Mouse (Mus musculus): Measurements from ENCODE around the gene Cmah. TPM values are rescaled to one million over a fixed set of nuclear protein-coding genes. Genes with fewer than 3 reads are reported as not detected.

Cmah gene
- total RNA-seq (2021): 1 to 10 TPM; 3.0 to 3.7 TPM

DNA sequence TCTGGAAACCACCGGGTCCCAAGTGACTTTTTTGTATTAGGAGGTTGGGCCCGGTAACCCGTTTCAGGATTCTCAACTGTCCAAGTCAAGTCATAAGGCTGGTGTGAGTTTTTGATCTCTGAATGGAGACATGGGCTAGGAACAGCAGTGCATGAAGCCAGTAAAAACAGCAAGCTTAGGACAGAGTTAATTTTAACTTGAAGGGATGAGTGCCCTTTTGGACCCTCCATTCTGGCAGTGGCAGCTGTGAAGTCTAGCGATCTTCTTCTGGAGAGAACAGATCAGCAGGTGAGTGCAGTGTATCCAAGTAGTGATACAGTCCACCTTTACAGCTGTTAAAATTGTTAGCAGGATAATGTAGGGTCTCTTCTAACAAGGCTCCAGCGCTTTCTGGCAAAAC, at the start of gene Cmah:
Cmah (plus strand) TSS at position 204 of the 400 bp plus-strand sequence.
- intact Hi-C loops (cut with DNase I): no loop called here
- no peak for DNase-seq

DNA sequence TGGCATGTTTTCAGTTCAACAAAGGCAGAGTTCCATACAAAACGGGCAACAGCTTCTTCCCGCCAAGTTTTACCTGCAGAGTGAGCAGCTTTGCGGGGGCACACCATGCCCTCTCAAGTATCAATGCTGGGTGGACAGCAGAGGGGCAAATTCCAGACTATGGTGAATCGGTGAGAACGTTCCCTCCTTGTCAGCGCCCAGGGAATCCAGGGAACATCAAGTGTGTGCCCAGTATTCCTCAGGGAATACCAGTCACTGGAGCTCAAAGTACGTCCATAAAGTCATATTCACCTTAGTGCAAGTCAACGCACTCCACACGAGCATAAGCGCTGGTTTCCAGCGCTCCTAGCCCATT, 47.8 kb upstream of the Cmah start:
- intact Hi-C loops (cut with DNase I): no loop called here
- DNase-seq: no peak

DNA sequence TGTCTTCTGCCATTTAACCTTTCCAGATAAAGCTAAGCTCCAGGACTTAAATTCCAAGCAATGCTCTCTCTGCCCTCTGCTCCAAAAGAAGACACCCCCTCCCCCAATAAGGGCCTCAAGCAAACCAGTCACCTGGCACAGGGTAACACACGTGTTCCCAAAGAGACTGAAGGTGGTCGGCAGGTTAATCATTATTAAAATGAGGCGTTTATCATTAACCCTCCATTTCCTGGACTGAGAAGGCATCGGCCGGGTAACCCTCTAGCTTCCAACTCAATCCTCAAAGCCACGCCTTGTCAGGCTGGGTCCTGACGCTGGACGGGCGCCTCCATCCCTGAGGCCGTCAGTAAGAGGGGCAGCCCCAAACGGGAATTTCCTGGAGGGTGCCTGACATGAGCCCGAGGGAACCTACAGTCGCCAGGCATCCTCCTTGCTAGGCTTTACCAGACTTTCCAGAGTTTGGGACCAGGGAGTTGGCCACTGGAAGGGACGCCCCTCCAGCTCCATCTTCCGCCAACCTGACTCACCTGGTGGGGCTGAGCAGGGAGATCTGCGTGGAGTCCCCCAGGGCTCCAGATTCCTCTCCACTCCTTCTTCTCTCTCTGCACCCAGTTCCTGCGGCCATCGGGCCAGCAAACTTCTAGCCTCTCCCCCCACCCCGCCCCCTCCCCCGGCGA, 47.3 kb upstream of the Cmah start:
- no peak for DNase-seq
- intact Hi-C loops (cut with DNase I): loop anchor here (2.0 to 5.0 kb wide), 3 partner anchors 25 to 253 kb away; no protein-coding TSS in a partner anchor

DNA sequence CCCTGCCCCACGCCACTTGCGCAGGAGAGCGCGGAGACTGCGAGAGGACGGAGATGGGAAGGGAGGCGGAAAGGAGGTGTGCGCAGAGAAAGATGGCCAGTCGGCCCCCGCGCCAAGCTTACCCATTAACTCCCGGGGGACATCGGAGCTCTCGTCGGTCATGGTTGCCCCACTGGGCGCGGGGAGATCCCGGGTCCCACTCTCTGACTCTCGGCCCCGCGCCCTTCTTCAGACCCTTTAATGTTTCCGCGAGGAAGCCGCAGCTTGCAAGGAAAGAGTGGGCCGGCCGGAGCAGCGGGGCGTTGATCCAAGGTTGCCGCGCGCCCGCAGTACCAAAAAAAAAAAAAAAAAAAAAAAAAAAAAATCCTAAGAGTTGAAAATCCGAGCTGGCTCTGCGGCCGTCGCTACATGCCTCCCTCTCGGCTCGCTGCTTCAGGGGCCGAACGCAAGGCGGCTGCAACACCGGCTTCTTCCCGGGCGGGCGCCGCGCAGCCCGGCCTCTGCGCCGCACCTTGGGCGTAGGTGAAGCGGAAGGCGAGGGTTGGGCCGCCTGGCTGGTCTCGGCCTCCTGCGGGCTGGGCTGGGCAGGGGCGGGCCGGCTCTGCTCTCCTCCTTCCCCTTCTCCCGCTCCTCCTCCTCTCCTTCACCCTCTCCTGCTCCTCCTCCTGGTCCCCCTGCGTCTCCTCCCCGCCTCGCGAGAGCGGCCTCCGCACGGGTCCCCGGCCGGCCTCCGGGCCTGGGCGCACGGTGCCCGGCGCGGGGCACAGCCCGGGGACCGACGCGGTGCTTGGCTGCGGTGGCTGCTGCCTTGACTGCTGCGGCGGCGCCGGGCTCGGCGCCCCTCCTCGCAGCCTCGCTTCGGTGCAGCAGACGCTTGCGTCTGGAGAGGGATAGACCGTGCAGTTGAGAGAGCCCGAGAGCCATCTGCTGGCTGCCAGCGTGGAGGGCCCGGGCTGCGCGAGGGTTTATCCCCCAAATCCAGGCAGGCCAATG, 46.5 kb upstream of the Cmah start, which contains the start of gene Carmil1:
Carmil1 (minus strand) TSS at position 357 of the 993 bp plus-strand sequence.
- intact Hi-C loops (cut with DNase I): loop anchor here (2.0 to 5.0 kb wide), 3 partner anchors 26 to 253 kb away; no protein-coding TSS in a partner anchor
- DNase-seq: peak; percentile 66 to 87

DNA sequence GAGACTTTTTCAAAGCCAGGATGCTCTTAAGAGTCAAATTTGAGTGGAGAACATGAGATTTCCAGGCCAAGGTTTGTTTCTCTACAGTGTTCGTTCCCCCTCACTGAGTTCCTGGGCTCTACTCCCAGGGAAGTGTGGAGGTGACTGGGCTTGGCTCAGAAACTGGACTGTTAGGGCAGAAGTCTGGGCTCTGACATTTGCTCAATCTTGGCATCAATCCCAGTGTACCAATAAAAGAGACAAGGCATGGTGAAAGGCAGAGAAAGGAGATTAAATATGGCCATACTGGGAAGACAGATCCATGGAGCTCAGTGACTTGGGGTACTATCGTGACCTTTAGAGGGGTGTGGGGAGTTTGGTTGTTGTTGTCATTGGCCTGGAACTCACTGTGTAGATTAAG, 39.8 kb upstream of the Cmah start:
- intact Hi-C loops (cut with DNase I): no loop called here
- DNase-seq: no peak

DNA sequence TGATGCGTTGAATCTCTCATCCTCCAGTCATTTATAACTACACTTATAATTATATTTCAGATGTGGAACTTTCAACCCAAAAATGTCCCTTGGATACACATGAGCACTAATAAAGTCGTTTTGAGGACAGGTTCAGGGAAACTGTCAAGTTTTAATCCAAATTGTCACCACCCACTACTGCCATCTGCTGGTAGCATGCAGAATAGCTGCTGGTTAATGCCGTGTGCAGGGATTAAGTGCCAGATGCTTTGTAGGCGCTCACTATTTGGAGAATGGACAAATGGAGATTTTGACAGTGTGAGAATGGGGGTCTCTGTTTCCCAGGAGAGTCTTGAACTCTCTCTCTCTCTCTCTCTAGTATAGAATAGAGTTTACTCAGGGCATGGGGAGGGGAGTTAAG, 30.0 kb upstream of the Cmah start:
- DNase-seq: peak; percentile 44 to 45
- intact Hi-C loops (cut with DNase I): loop anchor here (2.0 to 5.0 kb wide), 3 partner anchors 270 to 505 kb away; no protein-coding TSS in a partner anchor

DNA sequence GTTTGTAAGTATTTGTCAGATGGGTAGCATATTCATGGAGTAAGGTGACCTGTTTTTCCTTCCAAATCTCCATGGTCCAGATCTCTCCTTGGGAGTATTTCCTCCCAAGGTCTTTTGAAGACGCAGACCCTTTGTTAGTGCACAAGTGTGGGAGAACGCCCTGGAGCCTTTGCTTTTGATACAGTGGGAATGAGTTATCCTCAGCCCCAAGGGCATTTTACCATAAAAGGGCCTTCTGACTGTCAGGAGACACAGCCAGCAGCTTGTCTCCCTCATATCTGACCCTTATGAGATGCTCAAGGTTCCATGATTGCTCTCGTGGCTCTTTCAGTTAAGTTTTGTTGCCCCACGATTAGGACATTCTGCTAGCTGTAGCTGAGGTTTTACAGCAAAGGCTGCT, 21.7 kb upstream of the Cmah start:
- no peak for DNase-seq
- intact Hi-C loops (cut with DNase I): no loop called here

DNA sequence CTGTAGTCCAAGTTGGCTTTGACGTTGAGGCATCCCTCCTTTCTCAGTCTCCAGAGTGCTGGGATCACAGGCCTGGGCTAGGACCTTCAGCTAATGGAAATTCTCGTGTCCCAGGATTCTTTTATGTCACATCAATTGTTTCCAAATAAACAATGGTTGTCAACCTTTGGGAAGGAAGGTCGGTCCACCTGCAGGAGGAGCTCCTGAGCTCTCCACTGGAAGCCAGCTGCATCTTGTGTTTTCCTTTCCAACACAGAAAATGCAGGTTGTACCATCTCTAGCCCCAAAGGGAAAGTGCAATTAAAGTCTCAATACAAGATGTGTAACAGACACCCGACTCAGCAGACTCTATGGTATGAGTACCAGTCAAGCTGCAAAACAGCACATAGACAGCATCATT, 21.0 kb upstream of the Cmah start:
- DNase-seq: no peak
- intact Hi-C loops (cut with DNase I): no loop called here

DNA sequence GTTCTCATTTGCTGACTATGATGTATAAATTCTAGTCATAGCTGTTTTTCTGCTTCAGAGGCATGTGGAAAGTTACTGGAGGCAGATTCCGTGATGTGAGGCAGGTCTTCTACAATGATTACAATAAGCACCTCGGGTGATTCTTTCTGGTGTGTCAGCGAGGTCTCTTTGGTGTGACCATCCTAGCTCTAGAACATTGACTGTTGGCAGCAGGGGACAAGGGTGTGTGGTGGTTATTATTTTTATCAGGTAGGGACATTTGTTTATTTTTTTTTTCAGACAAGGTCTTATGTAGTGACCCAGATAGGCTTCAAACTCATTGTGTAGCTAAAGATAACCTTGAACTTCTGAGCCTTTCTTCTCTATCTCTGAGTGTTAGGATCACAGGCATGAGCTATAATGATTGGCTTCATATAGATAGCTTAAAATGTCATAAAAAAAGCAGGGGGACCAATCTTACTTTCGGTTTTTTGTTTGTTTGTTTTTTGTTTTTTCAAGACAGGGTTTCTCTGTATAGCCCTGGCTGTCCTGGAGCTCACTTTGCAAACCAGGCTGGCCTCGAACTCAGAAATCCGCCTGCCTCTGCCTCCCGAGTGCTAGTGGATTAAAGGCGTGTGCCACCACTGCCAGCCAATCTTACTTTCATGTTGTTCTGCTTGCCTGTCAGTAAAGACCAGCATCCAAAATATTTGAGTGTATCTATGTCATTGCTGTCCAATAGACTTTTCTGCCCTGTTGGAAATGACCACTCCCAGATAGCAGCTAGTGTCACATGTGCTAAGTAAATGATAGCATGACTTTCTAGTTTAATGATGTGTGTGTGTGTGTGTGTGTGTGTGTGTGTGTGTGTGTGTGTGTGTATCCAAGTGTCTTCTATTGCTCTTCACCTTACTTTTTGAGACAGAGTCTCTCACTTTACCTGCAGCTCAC, 15.9 kb upstream of the Cmah start:
- DNase-seq: no peak
- intact Hi-C loops (cut with DNase I): no loop called here

DNA sequence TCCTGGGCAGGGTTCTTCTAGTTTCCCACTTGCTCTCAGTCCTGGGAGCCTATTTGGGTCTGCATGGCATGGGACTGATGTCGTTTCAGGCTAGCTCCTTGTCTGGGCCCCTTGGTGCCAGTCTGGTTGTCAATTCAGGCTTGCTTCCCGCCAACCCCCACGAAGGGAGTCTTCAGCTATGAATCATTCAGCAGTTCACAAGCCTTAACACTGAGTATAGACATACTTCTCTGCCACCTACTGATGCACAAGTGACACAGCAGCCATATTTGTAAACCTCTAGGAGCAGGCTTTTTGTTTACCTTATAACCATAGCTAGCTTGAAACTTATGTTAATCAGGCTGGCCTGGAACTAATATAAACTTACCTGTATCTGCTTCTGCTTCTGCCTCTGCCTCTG, 10.6 kb upstream of the Cmah start:
- intact Hi-C loops (cut with DNase I): no loop called here
- no peak for DNase-seq

DNA sequence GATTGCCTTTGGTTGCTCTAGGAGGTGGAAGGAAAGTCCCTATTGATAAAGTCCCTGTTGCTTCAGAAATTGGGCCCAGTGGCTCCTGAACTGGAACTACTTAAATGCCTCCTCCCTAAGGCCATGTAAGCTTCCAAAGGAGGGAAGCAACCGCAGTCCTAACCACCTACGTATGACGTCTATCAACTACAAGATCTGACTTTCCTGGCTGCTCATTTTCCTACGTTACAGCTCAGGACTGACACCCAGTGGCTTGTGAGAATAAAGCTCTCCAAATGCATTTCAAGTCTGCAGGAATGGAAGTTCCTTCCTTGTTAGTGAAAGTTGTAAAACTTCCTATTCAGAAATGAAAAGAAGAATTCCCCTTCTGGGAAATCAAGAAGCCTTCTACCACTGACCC, 8.6 kb upstream of the Cmah start:
- intact Hi-C loops (cut with DNase I): no loop called here

DNA sequence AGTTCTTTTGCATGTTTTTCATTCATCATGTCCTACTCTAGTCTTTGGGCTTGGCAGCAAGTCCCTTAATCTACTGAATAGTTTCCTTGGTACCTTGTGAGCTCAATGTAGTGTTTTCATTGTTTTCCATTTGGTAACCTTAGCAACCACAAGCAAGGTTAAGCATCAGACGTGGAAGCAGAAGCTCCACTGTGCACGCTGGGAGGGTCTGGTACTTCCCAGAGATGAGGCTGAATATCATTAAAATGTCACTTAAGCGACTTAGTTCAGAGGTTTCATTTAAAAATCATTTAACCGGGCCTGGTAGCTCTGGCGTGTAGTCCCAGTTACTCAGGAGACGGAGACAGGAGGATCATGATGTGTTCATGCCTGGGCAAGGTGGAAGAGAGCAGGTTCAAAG, 5.9 kb upstream of the Cmah start:
- intact Hi-C loops (cut with DNase I): no loop called here

More for the DNA sequence above, 8.6 kb upstream of the Cmah start:
- no peak for DNase-seq

DNA sequence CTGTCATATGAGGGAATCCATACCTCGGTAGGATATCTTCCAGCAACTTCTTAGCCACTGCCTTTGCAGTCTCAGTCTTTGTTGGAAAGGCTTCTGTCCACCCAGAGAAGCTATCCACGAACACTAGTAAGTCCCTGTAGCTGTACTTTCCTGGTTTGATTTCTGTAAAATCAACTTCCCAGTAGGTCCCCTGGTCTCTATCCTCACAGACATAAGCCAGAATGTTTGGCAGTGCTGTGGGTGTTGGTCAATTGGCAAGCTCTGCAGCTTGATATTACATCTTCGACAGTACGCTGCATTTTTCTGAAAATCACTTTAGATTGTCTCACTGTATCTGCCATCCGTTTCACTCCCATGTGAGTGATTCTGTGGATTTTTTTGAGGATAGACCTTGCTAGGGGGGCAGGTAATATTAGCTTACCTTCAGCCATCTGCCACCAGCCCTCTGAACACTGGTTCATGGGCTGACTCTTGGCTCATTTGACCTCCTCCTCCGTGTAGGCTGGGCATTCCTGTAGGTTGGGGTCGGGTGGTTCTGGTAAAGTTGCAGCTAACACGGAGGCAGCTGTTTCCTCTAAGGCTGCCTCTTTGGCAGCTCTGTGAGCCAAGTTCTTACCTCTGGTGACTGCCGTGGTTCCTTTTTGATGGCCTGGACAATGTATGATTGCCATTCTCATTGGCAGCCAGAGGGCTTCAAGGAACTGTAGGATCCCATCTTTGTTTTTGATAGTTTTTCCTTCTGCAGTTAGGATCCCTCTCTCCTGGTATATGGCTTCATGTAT, 1.0 kb downstream of the Cmah start:
- no peak for DNase-seq
- intact Hi-C loops (cut with DNase I): no loop called here

More for the DNA sequence above, 5.9 kb upstream of the Cmah start:
- DNase-seq: no peak

DNA sequence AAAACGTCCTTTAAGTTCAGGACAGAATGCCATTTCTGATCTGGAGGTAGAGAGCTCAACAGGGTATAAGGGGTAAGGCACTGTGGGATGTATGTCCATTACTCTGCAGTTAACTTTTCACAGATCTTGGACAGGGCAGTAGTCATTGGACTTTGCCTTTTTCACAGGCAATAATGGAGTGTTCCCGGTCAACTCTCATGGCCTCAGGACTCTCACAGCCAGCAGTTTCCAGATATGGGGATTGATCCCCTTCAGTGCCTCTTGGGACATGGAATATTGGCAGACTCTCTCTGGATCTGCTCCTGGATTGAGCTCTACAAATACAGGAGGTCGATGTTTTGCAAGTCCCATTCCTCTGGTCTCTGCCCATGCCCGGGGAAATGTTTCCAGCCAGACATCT, 2.9 kb downstream of the Cmah start:
- DNase-seq: no peak
- intact Hi-C loops (cut with DNase I): no loop called here

DNA sequence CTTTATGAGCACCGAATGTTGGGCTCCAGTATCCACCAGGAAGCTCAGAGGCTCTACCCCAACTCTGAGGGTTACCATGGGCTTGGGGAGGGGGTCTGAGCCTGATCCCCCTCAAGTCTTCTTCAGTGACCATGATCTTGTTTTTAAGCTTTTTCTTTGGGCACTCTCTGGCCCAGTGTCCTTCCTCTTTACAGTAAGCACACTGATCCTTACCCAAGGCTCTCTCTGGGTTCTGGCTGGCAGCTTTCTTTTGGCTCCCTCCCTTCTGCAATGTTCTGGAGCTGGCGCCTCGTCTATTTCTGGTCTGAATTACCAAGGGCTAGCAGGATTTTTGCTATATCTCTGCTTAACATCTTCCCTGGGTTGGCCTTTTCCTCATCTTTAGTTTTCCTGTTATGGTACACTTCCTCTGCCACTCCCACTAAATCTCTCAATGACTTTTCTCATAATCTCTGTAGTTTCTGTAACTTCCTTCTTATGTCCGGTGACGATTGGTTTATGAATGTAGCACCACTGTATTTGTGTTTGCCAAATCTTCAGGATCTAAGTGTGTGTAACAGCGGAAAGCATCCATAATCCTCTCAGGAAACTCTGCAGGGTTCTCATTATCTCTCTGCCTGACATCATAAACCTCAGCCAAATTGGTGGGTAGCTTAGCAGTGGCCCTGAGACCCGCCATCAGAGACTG, 3.8 kb downstream of the Cmah start:
- no peak for DNase-seq
- intact Hi-C loops (cut with DNase I): no loop called here

DNA sequence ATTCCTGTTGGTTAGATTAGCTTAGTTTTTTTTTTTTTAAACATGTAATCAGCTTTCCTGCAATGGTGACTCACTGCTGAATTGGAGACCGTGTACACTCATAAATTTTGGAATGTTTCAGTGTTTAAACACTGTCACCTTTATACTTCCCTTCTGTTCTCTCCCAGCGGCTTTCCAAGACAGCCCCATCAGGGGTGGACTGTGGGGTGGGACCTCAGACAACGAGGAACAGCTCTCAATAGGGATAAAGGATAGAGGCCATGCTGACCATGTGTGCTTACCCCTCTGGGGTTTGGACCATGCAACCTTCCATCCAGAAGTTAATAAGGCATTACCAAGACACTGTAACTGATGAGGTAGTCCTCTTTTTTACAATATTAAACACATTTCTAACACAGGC, 5.3 kb downstream of the Cmah start:
- intact Hi-C loops (cut with DNase I): no loop called here
- no peak for DNase-seq

DNA sequence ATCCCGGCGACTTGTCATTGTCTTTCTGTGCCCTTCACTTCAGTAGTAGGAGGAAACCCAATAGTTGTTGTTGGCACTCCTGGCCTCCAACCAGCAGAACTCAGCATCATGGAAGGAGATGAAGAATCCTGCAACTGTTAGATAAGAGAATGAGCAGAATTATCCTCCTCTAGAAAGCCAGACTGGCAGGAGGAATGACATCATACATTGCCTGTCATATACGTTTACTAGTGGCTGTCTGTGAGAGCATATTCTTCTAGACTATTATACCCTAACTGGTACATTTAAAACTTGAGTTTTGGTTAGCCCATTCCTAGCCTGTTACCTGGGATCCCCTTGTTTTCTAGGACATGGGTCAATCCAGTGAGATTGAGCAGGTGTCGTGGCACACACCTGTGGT, 9.6 kb downstream of the Cmah start:
- intact Hi-C loops (cut with DNase I): loop anchor here (5.0 kb wide), 1 partner anchor 350 kb away; no protein-coding TSS in a partner anchor
- no peak for DNase-seq

DNA sequence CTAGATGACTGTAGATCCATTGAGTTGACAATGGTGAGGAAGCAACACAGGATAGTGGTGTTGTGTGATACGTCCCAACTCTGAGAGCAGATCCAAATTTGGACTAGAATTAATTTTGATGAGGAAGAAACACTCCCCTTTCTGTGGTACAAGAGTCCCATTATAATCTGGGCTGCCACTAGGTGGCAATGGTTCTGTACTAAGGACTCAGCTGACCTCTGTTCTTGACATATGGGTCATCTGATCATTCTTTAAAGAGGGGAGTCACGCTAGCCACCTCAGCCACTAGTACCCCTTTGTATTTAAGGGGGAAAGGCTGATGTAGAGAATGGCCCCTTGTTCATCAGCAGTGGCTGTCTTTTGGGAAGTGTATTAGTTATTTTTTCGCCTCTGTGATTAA, 10.7 kb downstream of the Cmah start:
- intact Hi-C loops (cut with DNase I): loop anchor here (5.0 kb wide), 1 partner anchor 349 kb away; no protein-coding TSS in a partner anchor
- peak in 1 of 2 experiments; percentile 38 for DNase-seq

DNA sequence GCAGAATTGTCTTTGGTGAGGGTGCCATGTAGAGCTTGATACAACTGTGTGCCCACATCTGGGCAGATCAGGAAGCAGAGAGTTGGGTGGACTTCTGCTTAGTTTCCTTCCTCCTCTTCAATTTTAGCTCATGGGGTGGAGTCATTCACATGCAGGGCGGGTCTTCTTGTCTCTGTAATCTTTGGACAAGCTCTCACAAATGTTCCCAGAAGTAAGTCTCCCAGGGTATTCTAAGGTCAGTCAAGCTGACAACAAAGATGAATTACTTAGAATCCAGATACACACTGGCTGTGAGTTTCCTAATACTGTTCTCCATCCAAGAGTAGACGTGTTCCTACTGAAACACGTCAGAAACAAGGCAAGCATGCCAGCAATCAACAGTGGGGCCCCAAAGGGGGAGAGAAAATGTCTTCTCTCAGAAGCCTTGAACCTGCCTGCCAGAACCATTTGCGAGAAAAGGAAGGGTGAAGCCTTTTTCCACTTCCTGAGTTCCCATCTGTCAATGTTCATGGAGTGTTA, 11.2 kb downstream of the Cmah start:
- peak; percentile 40 to 45 for DNase-seq
- intact Hi-C loops (cut with DNase I): loop anchor here (5.0 kb wide), 1 partner anchor 349 kb away; no protein-coding TSS in a partner anchor

Measured in heart, postnatal 36 days (tissue).